Mouse (Mus musculus) stomach, postnatal 0 days (tissue): Measurements from ENCODE around the gene Ankrd13a.

ENCODE experiments used
- CTCF ChIP-seq: IDR thresholded peaks from 2 replicates; pipeline ENCODE4 v1.5.1; 2016; ENCODE audit warnings: antibody characterized with exemption, low read depth, mild to moderate bottlenecking, moderate library complexity
- EP300 ChIP-seq: optimal IDR thresholded peaks from 2 replicates; pipeline ENCODE3; 2016; ENCODE audit warnings: antibody characterized with exemption

- TF ChIP-seq CTCF (no peak), EP300 (no peak)
These were observed 37.2 kb upstream of the Ankrd13a start for GRCm38 (mm10) chr5:114737090-114737887.
